Mouse (Mus musculus): ENCODE measurements around the gene Scd2. TPM values are rescaled to one million over a fixed set of nuclear protein-coding genes. Genes with fewer than 3 reads are reported as not detected.
A peak's percentile ranks its signal among the peaks of the same experiment; 100 is the strongest.

Scd2 gene
- total and polyA plus RNA-seq, 2 experiments from 2014 or later: 274 to 1,071 TPM

- Histone ChIP-seq H3K27ac (no peak overlapping the region), H3K4me1 (ENCODE audit: insufficient read depth, low read length) (no peaks in the 10 kb centered on the region)
- 68% methylated on average over 5 of the region's 5 CpGs for WGBS
Observed at GRCm38 (mm10) chr19:44331911-44332310, 38.4 kb downstream of the Scd2 start.

GRCm38 (mm10) chr19:44332326-44332725 lies 38.9 kb downstream of the Scd2 start:
- Histone ChIP-seq H3K4me1 (ENCODE audit: insufficient read depth, low read length) (no peaks in the 10 kb centered on the region), H3K9ac (replicated peaks; ENCODE audit: low read length) (no peak overlapping the region), H3K4me3 (ENCODE audit: low read length) (no peak overlapping the region), H3K9me3 (ENCODE audit: low read length) (no peaks in the 10 kb centered on the region), H3K4me2 (ENCODE audit: low read depth, low read length) (no peak overlapping the region), H3K36me3 (ENCODE audit: insufficient read depth, low read length) (no peaks in the 10 kb centered on the region), H3K27me3 (ENCODE audit: insufficient read depth, low read length) (no peaks in the 10 kb centered on the region), H3K27ac (no peak overlapping the region)
- TF ChIP-seq CTCF (IDR thresholded peaks at IDR 0.05; ENCODE audit: low read depth): no peak
- WGBS: 74% methylated on average over 8 of the region's 8 CpGs
- ATAC-seq (no peak), DNase-seq (ENCODE audit: low spot score) (no peak)

More at GRCm38 (mm10) chr19:44331911-44332310, 38.4 kb downstream of the Scd2 start:
- no peaks in the 10 kb centered on the region for H3K9me3 ChIP-seq (ENCODE audit: low read length)
- DNase-seq (ENCODE audit: low spot score) (no peak), ATAC-seq (no peak)
- no peak overlapping the region for H3K9ac ChIP-seq (replicated peaks; ENCODE audit: low read length)
- no peak overlapping the region for H3K4me3 ChIP-seq (ENCODE audit: low read length)
- no peaks in the 10 kb centered on the region for H3K27me3 ChIP-seq (ENCODE audit: insufficient read depth, low read length)
- no peak overlapping the region for H3K4me2 ChIP-seq (ENCODE audit: low read depth, low read length)
- TF ChIP-seq CTCF (IDR thresholded peaks at IDR 0.05; ENCODE audit: low read depth): no peak
- H3K36me3 ChIP-seq (ENCODE audit: insufficient read depth, low read length): no peaks in the 10 kb centered on the region

DNA sequence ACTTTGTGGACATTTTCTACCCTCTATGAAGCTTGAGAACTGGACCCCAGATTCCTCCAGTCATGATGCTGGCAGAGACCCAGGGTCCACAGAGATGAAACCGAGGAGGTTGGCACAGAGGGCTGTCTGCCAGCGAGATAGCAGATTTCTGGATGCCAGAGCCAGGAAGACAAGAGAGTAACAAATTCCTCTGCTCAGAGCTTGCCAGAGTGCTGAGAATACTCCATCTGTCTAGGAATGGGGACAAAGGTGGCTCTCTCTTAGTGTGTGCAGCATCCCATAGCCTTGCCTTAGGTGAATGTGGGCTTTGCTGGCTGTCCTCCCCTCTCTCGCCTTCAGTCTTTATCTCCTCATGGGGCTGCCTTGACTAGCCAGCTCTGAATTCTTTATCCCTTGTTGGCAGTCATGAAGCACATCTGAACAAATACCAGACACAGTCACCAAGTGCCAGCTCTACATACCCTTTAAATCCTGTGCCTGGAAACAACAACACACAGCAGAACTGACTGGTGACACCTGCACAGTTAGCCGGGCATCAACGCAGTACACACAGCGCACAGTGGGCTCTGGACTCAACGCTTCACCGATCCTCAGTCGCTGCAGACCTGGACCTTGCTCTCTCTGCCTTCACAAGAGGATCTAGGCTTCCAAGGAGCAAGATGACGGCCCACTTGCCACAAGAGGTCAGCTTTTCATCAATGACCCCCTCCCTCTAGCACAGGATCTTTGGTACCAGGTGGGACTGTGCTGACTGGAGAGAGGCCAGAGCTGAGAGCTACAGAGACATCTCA lies 39.6 kb downstream of the Scd2 start, which contains the start of gene Scd4:
TSS of gene Scd4 (plus strand) at position 260 of the 791 bp plus-strand sequence.
- Histone ChIP-seq H3K4me1 (ENCODE audit: insufficient read depth, low read length) (no peaks in the 10 kb centered on the region), H3K9me3 (ENCODE audit: low read length) (no peaks in the 10 kb centered on the region), H3K9ac (replicated peaks; ENCODE audit: low read length) (no peak within 1 kb of the TSS), H3K4me3 (ENCODE audit: low read length) (no peak within 1 kb of the TSS), H3K27ac (peak within 1 kb of the TSS; percentile 41; the same call in 1 of the 2 replicates), H3K27me3 (ENCODE audit: insufficient read depth, low read length) (no peaks in the 10 kb centered on the region), H3K4me2 (ENCODE audit: low read depth, low read length) (no peak within 1 kb of the TSS), H3K36me3 (ENCODE audit: insufficient read depth, low read length) (no peaks in the 10 kb centered on the region)
- peak; percentile 43; the same call in 1 of the 2 replicates for ATAC-seq
- DNase-seq (ENCODE audit: low spot score): peak; percentile 60
- WGBS: 53% methylated on average over 10 of the region's 10 CpGs
- TF ChIP-seq CTCF (IDR thresholded peaks at IDR 0.05; ENCODE audit: low read depth): no peak

DNA sequence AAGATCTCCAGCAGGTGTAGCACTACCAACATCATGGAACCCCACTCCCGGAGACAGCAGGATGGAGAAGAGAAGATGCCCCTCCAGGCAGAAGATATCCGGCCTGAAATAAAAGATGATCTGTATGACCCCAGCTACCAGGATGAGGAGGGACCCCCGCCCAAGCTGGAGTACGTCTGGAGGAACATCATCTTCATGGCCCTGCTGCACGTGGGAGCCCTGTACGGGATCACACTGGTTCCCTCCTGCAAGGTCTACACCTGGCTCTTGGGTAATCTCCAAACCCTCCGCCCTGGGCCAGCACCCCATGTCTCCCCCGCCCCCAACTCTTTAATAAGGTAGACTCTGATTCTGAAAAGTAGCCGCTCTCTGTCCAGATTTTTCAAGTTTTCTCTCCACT lies 40.5 kb downstream of the Scd2 start:
- Histone ChIP-seq H3K27me3 (ENCODE audit: insufficient read depth, low read length) (no peaks in the 10 kb centered on the region), H3K9me3 (ENCODE audit: low read length) (no peaks in the 10 kb centered on the region), H3K4me1 (ENCODE audit: insufficient read depth, low read length) (no peaks in the 10 kb centered on the region), H3K9ac (replicated peaks; ENCODE audit: low read length) (no peak overlapping the region), H3K27ac (no peak overlapping the region), H3K36me3 (ENCODE audit: insufficient read depth, low read length) (no peaks in the 10 kb centered on the region), H3K4me2 (ENCODE audit: low read depth, low read length) (no peak overlapping the region), H3K4me3 (ENCODE audit: low read length) (no peak overlapping the region)
- ATAC-seq (no peak), DNase-seq (ENCODE audit: low spot score) (no peak)
- TF ChIP-seq CTCF (IDR thresholded peaks at IDR 0.05; ENCODE audit: low read depth): no peak
- WGBS: 87% methylated on average over 9 of the region's 9 CpGs

GRCm38 (mm10) chr19:44335876-44336662 lies 42.6 kb downstream of the Scd2 start:
- H3K4me2 ChIP-seq (ENCODE audit: low read depth, low read length): no peak overlapping the region
- WGBS: 72% methylated on average over 6 of the region's 6 CpGs
- no peak for DNase-seq (ENCODE audit: low spot score)
- no peaks in the 10 kb centered on the region for H3K36me3 ChIP-seq (ENCODE audit: insufficient read depth, low read length)
- H3K27ac ChIP-seq: no peak overlapping the region
- no peak overlapping the region for H3K9ac ChIP-seq (replicated peaks; ENCODE audit: low read length)
- H3K27me3 ChIP-seq (ENCODE audit: insufficient read depth, low read length): no peaks in the 10 kb centered on the region
- no peak for ATAC-seq
- no peaks in the 10 kb centered on the region for H3K4me1 ChIP-seq (ENCODE audit: insufficient read depth, low read length)
- no peak overlapping the region for H3K4me3 ChIP-seq (ENCODE audit: low read length)
- no peaks in the 10 kb centered on the region for H3K9me3 ChIP-seq (ENCODE audit: low read length)
- no peak for TF ChIP-seq CTCF (IDR thresholded peaks at IDR 0.05; ENCODE audit: low read depth)

GRCm38 (mm10) chr19:44349689-44350088 lies 56.2 kb downstream of the Scd2 start:
- DNase-seq (ENCODE audit: low spot score): no peak
- Histone ChIP-seq H3K4me2 (ENCODE audit: low read depth, low read length) (no peak overlapping the region), H3K9ac (replicated peaks; ENCODE audit: low read length) (no peak overlapping the region), H3K27ac (no peak overlapping the region), H3K4me3 (ENCODE audit: low read length) (no peak overlapping the region), H3K4me1 (ENCODE audit: insufficient read depth, low read length) (no peaks in the 10 kb centered on the region), H3K36me3 (ENCODE audit: insufficient read depth, low read length) (no peaks in the 10 kb centered on the region), H3K9me3 (ENCODE audit: low read length) (no peaks in the 10 kb centered on the region), H3K27me3 (ENCODE audit: insufficient read depth, low read length) (no peaks in the 10 kb centered on the region)
- TF ChIP-seq CTCF (IDR thresholded peaks at IDR 0.05; ENCODE audit: low read depth): no peak
- ATAC-seq: no peak
- WGBS: 84% methylated on average over 8 of the region's 8 CpGs

Data from hindbrain, postnatal 0 days (tissue).